Mouse (Mus musculus) splenic B cell, adult 2 months (primary cell): ENCODE results near the gene Med13l.

Source experiments
- DNase-seq: peaks from one replicate; pipeline ENCODE4 v3.0.0-alpha.2; 2011; ENCODE audit warnings: low read depth, low spot score
- H3K27me3 ChIP-seq: 2 replicates; pipeline ENCODE4 v1.6.1; 2012; ENCODE audit warnings: mild to moderate bottlenecking, low read length, moderate library complexity, mixed read lengths; ENCODE audit not compliant: control insufficient read depth, poor library complexity, insufficient read depth, severe bottlenecking
- H3K36me3 ChIP-seq: 2 replicates; pipeline ENCODE4 v1.6.1; 2012; ENCODE audit warnings: mild to moderate bottlenecking, low read length, moderate library complexity, mixed read lengths; ENCODE audit not compliant: control insufficient read depth, poor library complexity, insufficient read depth, severe bottlenecking

The Med13l gene

DNA sequence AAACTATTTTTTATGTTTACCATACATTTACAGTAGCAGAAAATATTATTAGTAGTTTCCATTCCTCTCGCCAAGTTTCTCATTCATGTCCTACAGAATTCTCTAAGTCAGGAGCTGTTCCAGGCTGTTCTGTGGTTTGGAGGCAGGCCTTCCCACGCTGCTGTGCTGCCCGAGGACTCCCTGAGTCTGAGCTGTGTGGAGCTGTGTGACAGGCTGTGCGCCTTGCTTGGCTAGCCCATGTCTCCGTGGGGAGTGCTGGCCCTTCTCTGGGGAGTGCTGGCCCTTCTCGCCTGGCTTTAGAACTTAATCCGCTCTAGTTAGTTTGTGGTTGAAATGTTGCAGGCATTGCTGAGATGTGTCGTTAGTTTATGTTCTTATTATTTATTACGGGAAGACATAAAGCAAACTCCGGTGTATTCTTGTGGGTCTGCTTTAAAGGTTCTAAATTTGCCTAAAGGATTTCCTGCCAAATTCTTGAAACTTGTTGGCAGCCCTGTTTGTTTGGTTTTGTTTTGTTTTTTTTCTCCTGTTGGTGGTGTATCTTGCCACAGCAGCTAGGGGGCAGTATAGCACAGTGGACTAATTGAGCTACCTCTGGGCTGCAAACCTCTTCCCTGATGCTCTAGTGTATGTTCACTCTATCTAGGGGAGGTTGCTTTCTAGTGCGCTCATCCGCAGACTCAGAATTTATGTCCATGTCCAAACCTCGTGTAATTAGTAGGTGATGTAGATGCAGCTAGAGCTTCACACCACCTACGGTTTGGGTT lies 34.2 kb downstream of the Med13l start:
- peak; percentile 83 for DNase-seq
- no peaks in the 10 kb centered on the region for H3K27me3 ChIP-seq
- H3K36me3 ChIP-seq: 0 out of 2 replicates have a peak, but pooled peaks cover 1% of the 10 kb centered on the region

DNA sequence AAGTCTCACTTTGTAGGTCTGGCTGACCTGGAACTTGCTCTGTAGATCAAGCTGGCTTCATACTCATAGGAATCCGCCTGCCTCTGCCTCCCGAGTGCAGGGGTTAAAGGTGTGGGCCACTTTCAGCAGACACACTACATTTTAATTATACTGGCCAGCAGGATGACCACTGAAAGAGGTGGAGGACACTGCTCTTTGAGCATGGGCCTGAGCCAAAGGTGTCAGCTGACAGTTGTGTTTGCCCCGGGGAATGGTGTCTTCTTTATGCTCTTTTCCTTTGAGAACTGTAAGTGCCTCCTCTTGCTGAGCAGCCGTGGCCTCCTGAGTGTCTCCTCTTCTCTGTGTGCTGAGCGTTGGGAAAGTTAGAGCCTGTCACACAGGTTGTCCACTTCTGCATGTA lies 35.4 kb downstream of the Med13l start:
- DNase-seq: no peak
- 0 out of 2 replicates have a peak, but pooled peaks cover 1% of the 10 kb centered on the region for H3K36me3 ChIP-seq
- H3K27me3 ChIP-seq: no peaks in the 10 kb centered on the region

DNA sequence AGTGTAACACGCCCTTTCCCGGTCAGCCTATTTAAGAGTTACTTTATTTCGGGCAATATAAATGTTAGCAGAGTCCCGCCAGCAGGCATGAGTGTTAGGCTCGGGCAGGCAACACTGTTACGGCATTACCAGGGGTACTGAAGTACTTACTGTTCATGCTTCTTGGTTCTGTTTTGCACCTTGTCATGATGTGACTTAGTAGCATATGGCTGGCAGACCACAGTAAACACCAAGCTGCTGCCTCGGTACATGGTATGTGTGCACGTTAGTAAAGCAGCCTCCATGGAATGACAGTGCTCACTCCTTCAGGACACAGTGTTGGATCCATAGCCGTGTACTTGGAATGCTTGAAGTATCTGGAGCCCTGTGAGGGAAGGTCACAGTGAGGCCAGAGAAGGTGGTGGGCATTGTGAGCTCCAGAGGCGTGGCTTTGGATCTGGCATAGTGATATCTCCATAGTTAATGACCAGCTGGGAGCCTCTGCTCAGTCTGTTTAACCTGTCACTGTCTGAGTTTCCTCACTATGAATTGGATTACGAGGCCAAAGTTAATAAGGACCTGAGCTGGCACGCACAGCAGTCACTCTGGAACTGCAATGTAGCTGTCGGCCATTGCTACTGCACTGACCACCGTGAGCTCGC lies 36.1 kb downstream of the Med13l start:
- Histone ChIP-seq H3K36me3 (0 out of 2 replicates have a peak, but pooled peaks cover 1% of the 10 kb centered on the region), H3K27me3 (no peaks in the 10 kb centered on the region)
- no peak for DNase-seq

GRCm38 (mm10) chr5:118598601-118599000 lies 38.1 kb downstream of the Med13l start:
- DNase-seq: no peak
- H3K27me3 ChIP-seq: no peaks in the 10 kb centered on the region
- 0 out of 2 replicates have a peak, but pooled peaks cover 3% of the 10 kb centered on the region for H3K36me3 ChIP-seq

- DNase-seq: no peak
- Histone ChIP-seq H3K27me3 (no peaks in the 10 kb centered on the region), H3K36me3 (0 out of 2 replicates have a peak, but pooled peaks cover 1% of the 10 kb centered on the region)
Observed at GRCm38 (mm10) chr5:118601452-118601851, 41.0 kb downstream of the Med13l start.

DNA sequence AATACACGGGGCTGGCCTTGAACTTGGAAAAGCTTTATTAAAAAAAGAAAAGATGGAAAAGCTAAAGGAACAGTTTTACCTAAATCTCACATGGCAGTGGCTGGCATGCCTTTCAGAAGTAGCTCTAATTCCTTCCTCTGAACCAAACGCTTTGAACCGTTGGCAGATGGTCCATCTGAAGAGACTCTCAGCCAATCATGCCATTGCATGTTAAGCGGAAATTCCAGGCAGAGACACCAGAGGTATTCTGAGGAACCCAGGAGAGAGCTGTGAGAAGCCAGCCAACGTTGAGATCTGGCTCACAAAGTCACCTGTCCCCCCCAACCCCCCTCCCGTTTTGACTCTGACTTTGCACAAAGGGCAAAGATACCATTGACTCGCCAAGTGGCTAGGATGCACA lies 42.2 kb downstream of the Med13l start:
- Histone ChIP-seq H3K36me3 (0 out of 2 replicates have a peak, but pooled peaks cover 1% of the 10 kb centered on the region), H3K27me3 (no peaks in the 10 kb centered on the region)
- DNase-seq: no peak

DNA sequence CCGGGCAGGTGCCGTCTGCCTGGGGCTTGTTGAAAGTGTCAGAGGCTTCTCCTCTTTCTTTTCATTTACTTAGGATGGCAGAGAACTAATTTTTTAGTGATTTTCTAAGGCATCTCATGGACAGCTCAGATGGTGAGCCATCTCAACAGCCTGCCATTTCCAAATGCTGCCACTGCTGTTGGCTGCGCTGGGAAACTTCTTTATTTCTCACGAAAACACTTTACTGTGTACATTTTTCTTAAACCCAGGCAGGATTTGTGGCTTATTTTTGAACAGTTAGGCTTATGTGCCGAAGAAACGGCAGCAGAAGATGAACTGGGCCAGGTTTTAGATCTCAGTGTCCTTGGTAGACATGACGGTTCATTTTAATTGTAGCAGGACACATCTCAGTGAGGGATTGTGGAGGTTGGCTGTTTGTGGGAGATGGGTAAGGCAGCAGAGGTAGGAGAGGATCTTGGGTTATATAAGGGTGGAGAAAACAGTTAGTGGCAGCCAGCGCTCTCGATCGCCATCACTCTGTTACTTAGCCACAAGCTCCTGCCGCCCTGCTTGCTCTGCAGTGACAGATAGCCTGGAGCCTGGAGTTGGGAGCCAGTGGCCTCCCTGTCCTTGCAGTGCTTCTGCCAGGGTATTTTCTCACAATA lies 45.1 kb downstream of the Med13l start:
- DNase-seq: no peak
- Histone ChIP-seq H3K27me3 (no peaks in the 10 kb centered on the region), H3K36me3 (0 out of 2 replicates have a peak, but pooled peaks cover 1% of the 10 kb centered on the region)

DNA sequence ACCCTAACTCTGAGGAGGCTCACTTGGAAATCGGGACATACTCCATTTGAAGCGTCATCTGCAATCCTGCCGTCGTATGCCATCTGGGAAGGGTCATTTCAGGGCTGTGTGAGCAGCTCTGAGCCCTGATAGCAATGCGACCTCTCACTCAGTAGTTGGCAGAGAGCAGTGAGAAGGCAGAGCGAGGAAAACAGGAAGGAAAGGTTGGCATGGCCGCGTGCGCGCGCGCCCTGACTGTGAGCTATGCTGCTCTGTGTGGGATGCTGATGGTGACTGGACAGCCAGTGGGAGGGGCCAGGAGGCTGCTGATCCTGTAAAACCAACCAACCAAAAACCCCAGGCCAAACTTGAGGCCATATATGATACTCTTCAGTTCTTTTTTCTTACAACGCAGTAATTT lies 46.2 kb downstream of the Med13l start:
- peak; percentile 30 for DNase-seq

DNA sequence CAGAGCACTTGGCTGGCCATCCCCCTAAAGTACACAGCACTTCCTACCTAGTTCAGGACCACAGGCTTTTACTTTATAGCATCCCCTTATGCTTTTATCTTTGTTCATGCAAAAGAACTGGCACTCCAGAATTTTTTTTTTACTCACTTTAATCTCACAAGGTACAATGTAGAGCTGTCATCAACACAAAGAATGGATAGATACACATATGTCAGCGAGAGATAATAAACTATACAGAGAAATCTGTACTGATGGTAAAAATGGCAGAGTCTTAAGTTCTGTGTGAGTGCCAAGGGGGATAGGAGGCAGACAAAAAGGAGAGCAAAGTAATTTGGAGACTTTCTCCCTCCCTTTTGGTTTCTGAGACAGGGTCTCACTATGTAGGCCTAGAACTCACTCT lies 47.4 kb downstream of the Med13l start:
- Histone ChIP-seq H3K36me3 (no peaks in the 10 kb centered on the region), H3K27me3 (no peaks in the 10 kb centered on the region)
- DNase-seq: no peak

More for the DNA sequence above, 46.2 kb downstream of the Med13l start:
- Histone ChIP-seq H3K36me3 (0 out of 2 replicates have a peak, but pooled peaks cover 1% of the 10 kb centered on the region), H3K27me3 (no peaks in the 10 kb centered on the region)

DNA sequence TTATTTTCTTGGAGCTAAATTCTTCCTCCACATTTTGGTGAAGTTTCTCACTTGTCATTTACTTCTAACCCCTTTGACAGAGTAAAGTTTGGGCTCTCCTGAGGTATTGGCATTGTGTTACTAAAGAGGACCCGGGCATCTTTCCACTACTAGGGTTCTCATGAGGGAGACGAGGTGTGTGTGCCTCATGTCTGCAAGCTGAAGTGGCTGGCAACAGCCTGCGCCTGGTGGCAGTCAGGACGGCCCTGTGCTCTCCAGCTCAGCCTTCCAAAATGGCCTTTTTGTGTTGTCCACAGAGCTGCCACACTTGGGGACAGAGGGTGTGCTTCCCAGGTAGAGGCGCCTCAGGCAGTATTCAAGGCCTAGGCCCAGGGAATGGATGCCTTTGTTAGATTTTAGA lies 50.0 kb downstream of the Med13l start:
- DNase-seq: no peak
- no peaks in the 10 kb centered on the region for H3K27me3 ChIP-seq
- H3K36me3 ChIP-seq: no peaks in the 10 kb centered on the region

DNA sequence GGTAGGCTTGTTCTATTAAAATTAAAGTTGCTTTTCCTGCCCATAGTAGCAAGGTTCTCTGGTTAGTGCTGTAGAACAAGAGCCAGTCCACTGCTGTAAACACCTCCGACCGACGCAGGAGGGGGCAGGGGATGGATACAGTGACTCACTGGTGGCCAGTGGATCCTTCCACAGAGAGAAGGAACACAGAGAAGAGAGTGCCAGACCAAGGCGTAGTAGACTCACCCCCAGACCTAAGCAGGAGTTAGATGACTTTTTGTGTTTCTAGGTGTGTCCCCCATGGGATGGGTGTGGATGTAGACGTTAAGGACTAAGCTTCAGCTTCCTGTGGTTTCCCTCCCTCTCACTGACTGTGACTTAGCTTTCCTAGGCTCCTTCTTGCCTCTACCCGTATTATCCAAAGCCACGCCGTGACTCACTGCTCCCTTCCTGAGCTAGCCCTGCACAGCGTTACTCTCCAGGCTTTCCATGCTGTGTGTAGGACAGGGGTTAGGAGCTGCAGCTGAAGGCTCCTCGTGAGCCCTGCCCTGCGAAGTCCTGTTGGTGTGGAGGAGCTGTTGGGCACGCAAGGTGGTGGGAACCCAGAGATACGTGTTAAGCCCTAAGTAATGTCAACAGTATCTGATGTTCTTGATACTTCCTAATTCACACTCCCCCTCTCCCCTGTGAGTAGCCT lies 52.6 kb downstream of the Med13l start:
- H3K36me3 ChIP-seq: no peaks in the 10 kb centered on the region
- no peak for DNase-seq
- no peaks in the 10 kb centered on the region for H3K27me3 ChIP-seq

- no peak for DNase-seq
- H3K27me3 ChIP-seq: no peaks in the 10 kb centered on the region
- no peaks in the 10 kb centered on the region for H3K36me3 ChIP-seq
Observed at GRCm38 (mm10) chr5:118613704-118614103, 53.2 kb downstream of the Med13l start.

DNA sequence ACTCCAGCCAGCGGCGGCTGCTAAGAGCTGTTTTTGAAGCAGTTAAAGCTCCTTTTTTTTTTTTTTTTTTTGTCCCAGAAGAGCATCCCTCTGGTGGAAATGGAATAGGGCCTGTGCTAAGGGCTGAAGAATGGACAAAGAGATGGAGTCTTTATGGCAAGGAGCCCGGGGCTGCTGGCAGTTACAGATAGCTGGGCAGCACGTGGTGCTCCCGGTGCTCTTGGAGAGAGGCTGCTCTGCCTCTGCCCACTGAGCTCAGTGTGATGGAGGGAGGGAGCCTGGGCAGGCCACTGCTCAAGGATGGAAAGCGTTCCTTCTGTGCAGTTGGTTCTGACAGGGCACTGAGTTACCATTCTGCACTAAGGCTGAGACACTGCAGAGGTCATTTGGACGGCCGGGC lies 53.6 kb downstream of the Med13l start:
- DNase-seq: no peak
- Histone ChIP-seq H3K27me3 (no peaks in the 10 kb centered on the region), H3K36me3 (no peaks in the 10 kb centered on the region)

DNA sequence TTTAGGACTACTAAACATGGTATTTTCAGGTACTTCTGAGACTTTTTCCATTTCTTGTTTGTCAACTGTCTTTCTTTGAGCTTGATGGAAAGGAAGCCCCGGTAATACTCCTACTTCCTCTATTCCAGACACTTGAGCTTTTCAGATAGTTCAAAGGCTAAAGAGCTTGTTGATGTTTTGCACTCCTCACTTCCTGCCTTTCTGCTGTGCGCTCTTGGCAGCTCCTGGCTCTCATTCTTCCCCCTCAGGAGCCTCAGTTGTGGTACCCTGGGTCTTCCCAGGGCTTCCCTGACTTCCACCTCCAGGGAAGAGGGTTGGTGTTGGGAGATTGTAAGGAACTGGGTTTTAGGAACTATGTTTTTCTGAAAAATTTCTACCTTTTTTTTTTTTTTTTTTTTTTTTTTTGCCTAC lies 54.1 kb downstream of the Med13l start:
- DNase-seq: peak; percentile 60
- Histone ChIP-seq H3K27me3 (no peaks in the 10 kb centered on the region), H3K36me3 (no peaks in the 10 kb centered on the region)
